ENCODE assay signal across 18 mouse cellular contexts in the genomic region with DNA sequence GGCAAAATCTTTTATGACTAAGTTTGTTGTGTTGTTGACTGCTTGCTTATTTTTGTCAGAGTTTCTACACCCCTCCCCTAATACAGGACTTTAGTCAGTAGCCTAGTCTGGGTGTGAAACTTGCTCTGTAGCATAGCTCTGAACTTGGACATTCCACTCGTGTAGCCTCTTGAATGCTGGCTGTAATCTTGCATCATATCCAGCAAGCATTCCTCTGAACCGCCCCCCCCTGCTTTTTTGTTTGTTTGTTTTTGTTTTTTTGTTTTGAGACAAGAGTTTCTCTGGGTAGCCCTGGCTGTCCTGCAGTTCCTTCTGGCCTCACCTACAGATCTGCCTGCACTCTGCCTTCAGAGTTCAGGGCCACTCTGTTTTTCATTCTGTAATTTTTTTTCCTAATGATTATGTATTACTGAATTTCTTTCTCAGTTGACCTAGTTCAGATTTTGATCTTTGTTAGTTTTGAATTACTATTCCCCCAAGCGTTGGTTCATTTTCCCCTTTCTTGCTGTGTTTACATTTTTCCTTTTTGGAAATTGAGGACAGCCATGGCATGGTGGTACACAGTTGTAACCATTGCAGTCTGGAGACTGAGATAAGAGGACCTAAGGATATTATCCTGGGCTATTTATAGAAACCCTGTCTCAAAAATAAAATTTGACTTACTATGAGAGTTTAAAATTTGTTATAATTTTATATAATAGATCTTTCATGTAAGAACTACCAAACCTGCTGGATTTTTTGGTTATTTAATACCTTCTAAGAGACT. TPM values are rescaled to one million over a fixed set of nuclear protein-coding genes. Genes with fewer than 3 reads are reported as not detected.
DNase-seq lines count a peak whose midpoint lies in the region; ATAC-seq and TF ChIP-seq lines count a peak whose summit lies in the region.
"Had no signal": no experiment of that assay in that cellular context is flagged by ENCODE, and none has a peak within 500 bp of the region (broad histone marks: within the 10 kb centered on the region; RNA-seq: fewer than 3 reads in every experiment).

No protein-coding gene starts in this region.

- no peaks in the 10 kb centered on the region for H3K36me3 ChIP-seq in embryonic facial prominence, embryonic 13.5 days
- H3K36me3 ChIP-seq in embryonic facial prominence, embryonic 10.5 days (replicated peaks) = no peaks in the 10 kb centered on the region
- H3K36me3 ChIP-seq in liver, postnatal 0 days (replicated peaks; ENCODE audit: insufficient read depth, low read length) = no peaks in the 10 kb centered on the region
- H3K36me3 ChIP-seq: limb, embryonic 13.5 days; midbrain, embryonic 15.5 days; stomach, embryonic 15.5 days had no signal

- H3K4me2 ChIP-seq in embryonic facial prominence, embryonic 13.5 days = no peak overlapping the region
- no peak overlapping the region for H3K4me2 ChIP-seq in liver, postnatal 0 days (ENCODE audit: low read depth, low read length)
- H3K4me2 ChIP-seq: heart, embryonic 11.5 days; limb, embryonic 13.5 days; midbrain, embryonic 15.5 days; stomach, embryonic 15.5 days had no signal

- no peak for DNase-seq in embryonic facial prominence, embryonic 10.5 days (ENCODE audit: low spot score)
- no peak for DNase-seq in layer of hippocampus, adult 2 months (ENCODE audit: low spot score in 2 of 2)
- no peak for DNase-seq in layer of hippocampus, adult 9-10 months (ENCODE audit: low spot score)
- DNase-seq in NIH3T3 (ENCODE audit: low read depth) = peak; percentile 25
- DNase-seq in liver, postnatal 0 days = no peak
- DNase-seq in spleen, postnatal 36 days (ENCODE audit: low spot score in 2 of 2) = no peak
- no peak for DNase-seq in left cerebral cortex, postnatal 25 days (ENCODE audit: low spot score in 2 of 2)
- DNase-seq: adrenal gland, postnatal 14 days; gastrocnemius, postnatal 36 days; kidney, adult 11 months; spleen, adult 18-20 months; thymus, adult 2 months had no signal

- ATAC-seq in embryonic facial prominence, embryonic 13.5 days (ENCODE audit: insufficient number of reproducible peaks, insufficient read depth, low FRiP score, low TSS enrichment, low read depth) = no peak
- ATAC-seq in liver, postnatal 0 days = peak; percentile 51; the same call in 1 of the 2 replicates
- ATAC-seq: hindbrain, postnatal 0 days; midbrain, embryonic 15.5 days had no signal

- TF ChIP-seq CTCF in layer of hippocampus, adult 2 months (conservative IDR thresholded peaks at IDR 0.05) = no peak
- TF ChIP-seq CTCF in liver, postnatal 0 days (IDR thresholded peaks at IDR 0.05; ENCODE audit: low read depth) = no peak

- H3K9ac ChIP-seq in embryonic facial prominence, embryonic 13.5 days = no peak overlapping the region
- H3K9ac ChIP-seq in liver, postnatal 0 days (replicated peaks) = no peak overlapping the region
- H3K9ac ChIP-seq: limb, embryonic 13.5 days; midbrain, embryonic 15.5 days; stomach, embryonic 15.5 days had no signal

- no peak overlapping the region for H3K4me3 ChIP-seq in embryonic facial prominence, embryonic 13.5 days
- H3K4me3 ChIP-seq in embryonic facial prominence, embryonic 10.5 days = no peak overlapping the region
- no peak overlapping the region for H3K4me3 ChIP-seq in layer of hippocampus, adult 2 months
- H3K4me3 ChIP-seq in liver, postnatal 0 days (ENCODE audit: low read depth, low read length) = no peak overlapping the region
- H3K4me3 ChIP-seq: limb, embryonic 13.5 days; midbrain, embryonic 15.5 days; stomach, embryonic 15.5 days had no signal

- WGBS in embryonic facial prominence, embryonic 13.5 days = 60% methylated on average over 3 of the region's 3 CpGs
- 81% methylated on average over 3 of the region's 3 CpGs for WGBS in embryonic facial prominence, embryonic 10.5 days
- WGBS in liver, postnatal 0 days (ENCODE audit: insufficient replicate concordance) = 41% methylated on average over 3 of the region's 3 CpGs

- H3K4me1 ChIP-seq in embryonic facial prominence, embryonic 13.5 days = peaks cover 12% of the 10 kb centered on the region; the same call in 1 of the 2 replicates
- H3K4me1 ChIP-seq in embryonic facial prominence, embryonic 10.5 days = 0 out of 2 replicates have a peak, but pooled peaks cover 2% of the 10 kb centered on the region
- peaks cover 17% of the 10 kb centered on the region for H3K4me1 ChIP-seq in liver, postnatal 0 days (ENCODE audit: insufficient read depth)
- H3K4me1 ChIP-seq: stomach, embryonic 15.5 days had no signal

- no peaks in the 10 kb centered on the region for H3K27me3 ChIP-seq in embryonic facial prominence, embryonic 13.5 days
- H3K27me3 ChIP-seq in embryonic facial prominence, embryonic 10.5 days (replicated peaks; ENCODE audit: low read depth, poor library complexity, severe bottlenecking) = no peaks in the 10 kb centered on the region
- H3K27me3 ChIP-seq in liver, postnatal 0 days (ENCODE audit: insufficient read depth, low read length) = no peaks in the 10 kb centered on the region
- H3K27me3 ChIP-seq: limb, embryonic 13.5 days; midbrain, embryonic 15.5 days; stomach, embryonic 15.5 days had no signal

- intact Hi-C loops in left cerebral cortex, postnatal 25 days (cut with DNase I) = no loop called here

- no peak for TF ChIP-seq EP300 in liver, postnatal 0 days (IDR thresholded peaks at IDR 0.05; ENCODE audit: low read depth)

- H3K9me3 ChIP-seq in embryonic facial prominence, embryonic 13.5 days = no peaks in the 10 kb centered on the region
- H3K9me3 ChIP-seq in embryonic facial prominence, embryonic 10.5 days = no peaks in the 10 kb centered on the region
- no peaks in the 10 kb centered on the region for H3K9me3 ChIP-seq in liver, postnatal 0 days (ENCODE audit: low read length)
- H3K9me3 ChIP-seq: limb, embryonic 13.5 days; midbrain, embryonic 15.5 days; stomach, embryonic 15.5 days had no signal

- H3K27ac ChIP-seq in embryonic facial prominence, embryonic 13.5 days = peak overlapping the region; percentile 12; the same call in 1 of the 2 replicates
- H3K27ac ChIP-seq in embryonic facial prominence, embryonic 10.5 days (replicated peaks) = no peak overlapping the region
- peak overlapping the region; percentile 15; the same call in 1 of the 2 replicates for H3K27ac ChIP-seq in layer of hippocampus, adult 2 months
- H3K27ac ChIP-seq in liver, postnatal 0 days (ENCODE audit: low read depth) = no peak overlapping the region
- H3K27ac ChIP-seq: hindbrain, postnatal 0 days; limb, embryonic 13.5 days; midbrain, embryonic 15.5 days; stomach, embryonic 15.5 days had no signal

RNA-seq across cellular contexts. Expression of gene Lcor, which starts 41.5 kb away (rescaled TPM):
- 9.4 and 12.0 TPM in 2 replicates for polyA plus RNA-seq in embryonic facial prominence, embryonic 13.5 days (2015; fragmentation: Nextera tagmentation; extraction: Ambion mirVana)
- polyA plus RNA-seq in embryonic facial prominence, embryonic 10.5 days (2016; fragmentation: Nextera tagmentation; extraction: Ambion mirVana) = 13.5 and 14.6 TPM in 2 replicates
- 10 to 100 TPM; 17.1 to 20.9 TPM for total RNA-seq in layer of hippocampus, adult 2 months (2021)
- polyA plus RNA-seq in liver, postnatal 0 days (2015; fragmentation: Nextera tagmentation; extraction: Ambion mirVana) = 7.9 and 9.0 TPM in 2 replicates
- 10 to 100 TPM; 19.5 to 19.8 TPM for total RNA-seq in left cerebral cortex, postnatal 25 days (2021)

RNA-seq across cellular contexts. Expression of gene Gm340, which starts 58.2 kb away (rescaled TPM):
- 2.6 and 2.8 TPM in 2 replicates for polyA plus RNA-seq in embryonic facial prominence, embryonic 13.5 days (2015; fragmentation: Nextera tagmentation; extraction: Ambion mirVana)
- 3.2 and 3.6 TPM in 2 replicates for polyA plus RNA-seq in embryonic facial prominence, embryonic 10.5 days (2016; fragmentation: Nextera tagmentation; extraction: Ambion mirVana)
- 10 to 100 TPM; 12.5 to 14.0 TPM for total RNA-seq in layer of hippocampus, adult 2 months (2021)
- 0.64 and 0.86 TPM in 2 replicates for polyA plus RNA-seq in liver, postnatal 0 days (2015; fragmentation: Nextera tagmentation; extraction: Ambion mirVana)
- 10 to 100 TPM; 12.5 to 14.2 TPM for total RNA-seq in left cerebral cortex, postnatal 25 days (2021)

Comparison
In these comparisons a context has a peak if more than half of its experiments do, and no peak if none do; other contexts are left out.
1. H3K27ac ChIP-seq: peak in embryonic facial prominence, embryonic 13.5 days (single experiment) and layer of hippocampus, adult 2 months (single experiment); none in embryonic facial prominence, embryonic 10.5 days (single experiment) and liver, postnatal 0 days (single experiment).